8 mouse cellular contexts compared by ENCODE assay signal in the genomic region with DNA sequence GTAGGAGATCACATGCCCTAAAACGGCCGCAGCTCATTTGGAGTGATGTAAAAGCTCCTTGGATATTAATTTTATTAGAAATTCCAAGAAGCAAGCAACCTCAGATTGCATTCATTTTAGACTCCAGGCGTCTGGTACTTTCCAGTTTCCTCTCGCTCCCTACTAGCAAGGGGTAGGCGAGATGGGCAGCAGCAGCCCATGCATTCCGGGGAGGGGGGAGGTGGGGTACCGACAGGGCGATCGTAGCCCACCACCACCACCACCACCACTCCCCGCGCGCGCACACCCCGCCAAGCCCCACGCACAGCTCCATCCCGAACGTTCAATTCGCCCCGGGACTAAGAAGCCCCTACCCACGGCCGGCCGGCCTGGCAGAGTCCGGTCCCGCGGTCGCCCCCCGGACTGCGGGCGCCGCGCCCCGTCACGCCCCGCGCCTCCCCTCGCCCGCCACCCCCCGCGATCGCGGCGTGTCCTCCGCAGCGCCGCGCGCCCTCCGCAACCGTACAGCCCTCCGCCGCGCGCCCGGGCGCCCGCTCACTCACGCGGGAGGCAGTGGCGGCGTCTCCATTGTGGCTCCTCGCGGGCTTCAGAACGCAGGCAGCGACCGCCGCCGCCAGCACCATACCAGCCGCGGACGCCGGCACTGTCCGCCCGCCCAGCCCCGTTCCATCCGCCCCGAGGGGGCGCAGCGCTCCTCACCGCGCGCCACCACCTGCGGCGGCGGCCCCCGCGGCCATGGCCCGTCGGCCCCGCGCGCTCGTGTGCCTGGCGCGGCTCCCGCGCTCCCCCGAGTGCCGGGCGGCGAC. TPM values are rescaled to one million over a fixed set of nuclear protein-coding genes. Genes with fewer than 3 reads are reported as not detected.
A peak's percentile ranks its signal among the peaks of the same experiment; 100 is the strongest.
DNase-seq lines count a peak whose midpoint lies in the region; ATAC-seq and TF ChIP-seq lines count a peak whose summit lies in the region.

No protein-coding gene starts in this region.

- ATAC-seq in kidney, embryonic 15.5 days (replicated peaks; ENCODE audit: low FRiP score): peak; percentile 89
- peak; percentile 82 for ATAC-seq in heart, postnatal 0 days (ENCODE audit: insufficient read depth, low read depth)
- ATAC-seq in liver, embryonic 15.5 days (ENCODE audit: insufficient read depth): peak; percentile 76

- TF ChIP-seq CTCF in CH12.LX (conservative IDR thresholded peaks at IDR 0.05 in 1 of 2, IDR thresholded peaks at IDR 0.05 in 1 of 2; ENCODE audit: low read depth in 2 of 2, low read length in 2 of 2): no peak; a peak in 1 of 4 replicates
- no peak for TF ChIP-seq CTCF in heart, postnatal 0 days (IDR thresholded peaks at IDR 0.05; ENCODE audit: low read depth)
- no peak for TF ChIP-seq CTCF in small intestine, adult 2 months (IDR thresholded peaks at IDR 0.05; ENCODE audit: extremely low read depth, insufficient read length, insufficient replicate concordance, low read depth, low read length)

- H3K9me3 ChIP-seq in kidney, embryonic 15.5 days (replicated peaks): no peaks in the 10 kb centered on the region
- no peaks in the 10 kb centered on the region for H3K9me3 ChIP-seq in CH12.LX (replicated peaks; ENCODE audit: low read length)
- no peaks in the 10 kb centered on the region for H3K9me3 ChIP-seq in heart, postnatal 0 days (replicated peaks; ENCODE audit: control insufficient read depth, low read length)
- H3K9me3 ChIP-seq in liver, embryonic 15.5 days (replicated peaks): no peaks in the 10 kb centered on the region

- H3K27ac ChIP-seq in kidney, embryonic 15.5 days: peak overlapping the region; percentile 74
- H3K27ac ChIP-seq in CH12.LX (ENCODE audit: insufficient read depth, low read depth): no peak overlapping the region
- H3K27ac ChIP-seq in heart, postnatal 0 days (ENCODE audit: low read depth): peak overlapping the region; percentile 70
- H3K27ac ChIP-seq in liver, embryonic 15.5 days (replicated peaks): no peak overlapping the region
- H3K27ac ChIP-seq in small intestine, adult 2 months (ENCODE audit: insufficient read depth, low read depth, low read length): no peak overlapping the region

- H3K4me1 ChIP-seq in kidney, embryonic 15.5 days: peaks cover 38% of the 10 kb centered on the region
- peaks cover 5 to 29% of the 10 kb centered on the region in 2 experiments for H3K4me1 ChIP-seq in CH12.LX (ENCODE audit: control insufficient read depth in 1 of 2, insufficient read depth in 2 of 2)
- H3K4me1 ChIP-seq in heart, postnatal 0 days (ENCODE audit: control insufficient read depth, insufficient read depth): peaks cover 5% of the 10 kb centered on the region; the same call in 1 of the 2 replicates
- H3K4me1 ChIP-seq in liver, embryonic 15.5 days (replicated peaks): peaks cover 15% of the 10 kb centered on the region
- H3K4me1 ChIP-seq in small intestine, adult 2 months (ENCODE audit: control insufficient read depth, insufficient read depth, insufficient read length, low read length): peaks cover 3% of the 10 kb centered on the region; the same call in 1 of the 2 replicates

- DNase-seq in kidney, adult 8-10 months: no peak
- DNase-seq in CH12.LX (ENCODE audit: extremely low read depth): no peak
- DNase-seq in cerebellum, adult 9-11 months: peak; percentile 63
- peak; percentile 39 for DNase-seq in heart, postnatal 0 days (ENCODE audit: low spot score)
- no peak for DNase-seq in left cerebral cortex, adult 9 months (ENCODE audit: low spot score in 2 of 2)

- in situ Hi-C loops in CH12.LX (cut with MboI; ENCODE audit: low pct_ligation_motif_present, low pct_unique_long_range_greater_than_20kb, low sequenced_read_pairs): loop anchor here (25.0 kb wide), 1 partner anchor 88 kb away; the partner anchor contains the start of gene Tmem192

- WGBS in kidney, embryonic 15.5 days: under 1% methylated on average over 70 of the region's 100 CpGs
- 1% methylated on average over 71 of the region's 100 CpGs for WGBS in heart, postnatal 0 days
- WGBS in liver, embryonic 15.5 days (ENCODE audit: insufficient replicate concordance): under 1% methylated on average over 85 of the region's 100 CpGs
- WGBS in small intestine, adult 2 months: 1% methylated on average over 95 of the region's 100 CpGs

- no peaks in the 10 kb centered on the region for H3K36me3 ChIP-seq in kidney, embryonic 15.5 days
- H3K36me3 ChIP-seq in CH12.LX (replicated peaks in 1 of 2; ENCODE audit: control insufficient read depth in 1 of 2, insufficient read depth in 1 of 2, low read length in 1 of 2): peaks cover 0 to 1% of the 10 kb centered on the region in 2 experiments
- no peaks in the 10 kb centered on the region for H3K36me3 ChIP-seq in heart, postnatal 0 days (replicated peaks; ENCODE audit: control insufficient read depth, insufficient read depth, low read length)
- H3K36me3 ChIP-seq in liver, embryonic 15.5 days (replicated peaks): no peaks in the 10 kb centered on the region
- H3K36me3 ChIP-seq in small intestine, adult 2 months (ENCODE audit: control insufficient read depth, insufficient read depth, low read length): no peaks in the 10 kb centered on the region

- peak overlapping the region; percentile 83 for H3K9ac ChIP-seq in kidney, embryonic 15.5 days
- H3K9ac ChIP-seq in CH12.LX (ENCODE audit: insufficient read depth, low read depth): peak overlapping the region; percentile 65
- H3K9ac ChIP-seq in heart, postnatal 0 days (replicated peaks; ENCODE audit: low read depth, low read length): peak overlapping the region; percentile 89
- H3K9ac ChIP-seq in liver, embryonic 15.5 days: peak overlapping the region; percentile 57

- no peak for TF ChIP-seq POLR2A in CH12.LX (IDR thresholded peaks at IDR 0.05; ENCODE audit: low read depth, low read length)
- TF ChIP-seq POLR2A in small intestine, adult 2 months (IDR thresholded peaks at IDR 0.05; ENCODE audit: low read depth, low read length): no peak

- dilution Hi-C loops in CH12.LX (cut with MboI; ENCODE audit: extremely low pct_ligation_motif_present, extremely low pct_unique_long_range_greater_than_20kb, low sequenced_read_pairs): no loop called here

- no peak for TF ChIP-seq EP300 in CH12.LX (IDR thresholded peaks at IDR 0.05; ENCODE audit: low read length)
- TF ChIP-seq EP300 in heart, postnatal 0 days (IDR thresholded peaks at IDR 0.05; ENCODE audit: low read depth): no peak

- H3K27me3 ChIP-seq in kidney, embryonic 15.5 days: no peaks in the 10 kb centered on the region
- no peaks in the 10 kb centered on the region for H3K27me3 ChIP-seq in CH12.LX (replicated peaks)
- H3K27me3 ChIP-seq in heart, postnatal 0 days (ENCODE audit: control insufficient read depth, insufficient read depth, low read length): no peaks in the 10 kb centered on the region
- peaks cover 40% of the 10 kb centered on the region for H3K27me3 ChIP-seq in liver, embryonic 15.5 days
- no peaks in the 10 kb centered on the region for H3K27me3 ChIP-seq in small intestine, adult 2 months (ENCODE audit: control insufficient read depth, insufficient read depth, low read length)

- H3K4me2 ChIP-seq in kidney, embryonic 15.5 days: peak overlapping the region; percentile 92
- peak overlapping the region; percentile 98 for H3K4me2 ChIP-seq in CH12.LX (ENCODE audit: insufficient read depth, low read depth, poor library complexity, severe bottlenecking)
- peak overlapping the region; percentile 95 for H3K4me2 ChIP-seq in heart, postnatal 0 days (ENCODE audit: low read depth, low read length)
- H3K4me2 ChIP-seq in liver, embryonic 15.5 days: peak overlapping the region; percentile 81

- no peak for TF ChIP-seq RAD21 in CH12.LX (IDR thresholded peaks at IDR 0.05; ENCODE audit: low read depth, low read length)

- H3K4me3 ChIP-seq in kidney, embryonic 15.5 days (replicated peaks): peak overlapping the region; percentile 93
- H3K4me3 ChIP-seq in CH12.LX (replicated peaks in 1 of 3; ENCODE audit: low read depth in 2 of 3, low read length in 2 of 3, poor library complexity in 1 of 3): peak overlapping the region; percentile 37 to 99 (median 72)
- H3K4me3 ChIP-seq in heart, postnatal 0 days (ENCODE audit: low read depth, low read length): peak overlapping the region; percentile 97
- H3K4me3 ChIP-seq in liver, embryonic 15.5 days (replicated peaks): peak overlapping the region; percentile 68
- peak overlapping the region; percentile 79 for H3K4me3 ChIP-seq in small intestine, adult 2 months (ENCODE audit: low read depth, low read length)

- H3K79me2 ChIP-seq in CH12.LX (replicated peaks; ENCODE audit: control insufficient read depth, extremely low read depth, insufficient read depth, poor library complexity, severe bottlenecking): peaks cover 9% of the 10 kb centered on the region

TF ChIP-seq in CH12.LX, 34 proteins besides CTCF, POLR2A, EP300 and RAD21:
- TF ChIP-seq JUND (conservative IDR thresholded peaks at IDR 0.05; ENCODE audit: low read depth, low read length) (no peak), MXI1 (IDR thresholded peaks at IDR 0.05; ENCODE audit: low read depth, low read length) (0 out of 2 replicates have a peak, but pooled peaks have one; percentile 26), ZMIZ1 (IDR thresholded peaks at IDR 0.05; ENCODE audit: low read depth, low read length) (no peak), ETS1 (conservative IDR thresholded peaks at IDR 0.05; ENCODE audit: low read depth, low read length) (no peak), UBTF (IDR thresholded peaks at IDR 0.05; ENCODE audit: low read depth, low read length) (0 out of 2 replicates have a peak, but pooled peaks have one; percentile 64)

RNA-seq across cellular contexts. Expression of gene Klhl2, which starts 0.5 kb away (rescaled TPM):
- polyA plus RNA-seq in kidney, embryonic 15.5 days (2015; fragmentation: Nextera tagmentation; extraction: Ambion mirVana): 15.3 and 16.1 TPM in 2 replicates
- total RNA-seq in CH12.LX (2012; rRNA removed): 11.5 and 12.3 TPM in 2 replicates
- 10.8 and 11.8 TPM in 2 replicates for total RNA-seq in CH12.LX (2014; rRNA removed)
- polyA plus RNA-seq in CH12.LX (2012; ENCODE audit: insufficient read length, low read depth): 9.3 and 11.0 TPM in 2 replicates
- 10.0 and 10.5 TPM in 2 replicates for total RNA-seq in heart, postnatal 0 days (2014; rRNA removed; ENCODE audit: low replicate concordance)
- polyA plus RNA-seq in heart, postnatal 0 days (2015; fragmentation: Nextera tagmentation; extraction: Ambion mirVana): 5.8 and 6.0 TPM in 2 replicates
- 3.7 and 3.8 TPM in 2 replicates for polyA plus RNA-seq in liver, embryonic 15.5 days (2015; fragmentation: Nextera tagmentation; extraction: Ambion mirVana)
- 5.3 and 6.0 TPM in 2 replicates for polyA plus RNA-seq in small intestine, adult 2 months (2012; rRNA removed)

Comparison
In these comparisons a context has a peak if more than half of its experiments do, and no peak if none do; other contexts are left out.
1. H3K27ac ChIP-seq: peak in kidney, embryonic 15.5 days (single experiment) and heart, postnatal 0 days (single experiment); none in CH12.LX (single experiment), liver, embryonic 15.5 days (single experiment) and small intestine, adult 2 months (single experiment).
2. DNase-seq: peak in cerebellum, adult 9-11 months (single experiment) and heart, postnatal 0 days (single experiment); none in kidney, adult 8-10 months (0 of 2), CH12.LX (single experiment) and left cerebral cortex, adult 9 months (0 of 2).
3. Peak in every context shown above with its lines, with median percentiles within 50 percentile points of each other: ATAC-seq, H3K4me2 ChIP-seq, H3K4me3 ChIP-seq and H3K9ac ChIP-seq.